Mouse (Mus musculus) megakaryocyte progenitor cell, adult 5-6 weeks (primary cell): ENCODE measurements at regions not wholly inside any gene's neighbourhood (a gene's known extent, or its start where the extent isn't known, plus 50 kb on each side); places are given as distances from the start of the nearest gene placed in this dataset.

ENCODE experiments used
- ATAC-seq: replicated peaks from 2 replicates; pipeline ENCODE4 v1.8.0; 2016; ENCODE audit warnings: mild to moderate bottlenecking, moderate TSS enrichment, inconsistent platforms; ENCODE audit not compliant: poor library complexity

GRCm38 (mm10) chr3:115207072-115207471 is 303.2 kb downstream of the Olfm3 start:
- ATAC-seq, result no peak

- ATAC-seq, result peak; percentile 74
Measured at GRCm38 (mm10) chr3:115211841-115212240, 308.0 kb downstream of the Olfm3 start.

GRCm38 (mm10) chr3:115213477-115213876 is 309.6 kb downstream of the Olfm3 start:
- ATAC-seq, result no peak

- ATAC-seq, result no peak
Measured at GRCm38 (mm10) chr3:115240497-115240896, 336.6 kb downstream of the Olfm3 start.

GRCm38 (mm10) chr3:115252618-115253379 is 348.9 kb downstream of the Olfm3 start:
- no peak for ATAC-seq

- no peak for ATAC-seq
Measured at GRCm38 (mm10) chr3:115276207-115276606, 372.3 kb downstream of the Olfm3 start.

GRCm38 (mm10) chr3:115281233-115281632 is 377.4 kb downstream of the Olfm3 start:
- no peak for ATAC-seq

GRCm38 (mm10) chr3:115284487-115284886 is 380.6 kb downstream of the Olfm3 start:
- no peak for ATAC-seq
